Mouse (Mus musculus) gastrocnemius, postnatal 14 days (tissue): ENCODE data around the gene Surf1. TPM values are rescaled to one million over a fixed set of nuclear protein-coding genes. Genes with fewer than 3 reads are reported as not detected.
"Not testable (repeated sequence)": the region's sequence is repeated elsewhere in the genome, so short reads cannot be mapped to it uniquely, and the experiment has no call there.

Source experiments
- DNase-seq: peaks from one replicate; pipeline ENCODE4 v3.0.0; 2021; ENCODE audit warnings: mixed read lengths
- intact Hi-C: fragments of 180-260 bp; cut with DNase I; formaldehyde crosslinking; loops from one replicate; pipeline ENCODE4 v1.15.1; 2025; ENCODE audit warnings: low total_unique reads
- total RNA-seq, 2 experiments: library from RNA; stranded (reverse); gene quantifications; 2 replicates each; pipeline ENCODE4 v1.2.3; 2021

The Surf1 gene
- total RNA-seq, 2 experiments from 2014 or later, result 35.0 to 37.8 TPM

- intact Hi-C loops, result no loop called here
- DNase-seq, result no peak
These were observed 10.4 kb downstream of the Surf1 start for GRCm38 (mm10) chr2:26905936-26906335.

- DNase-seq, result no peak
- intact Hi-C loops, result no loop called here
These were observed 13.0 kb downstream of the Surf1 start for GRCm38 (mm10) chr2:26903311-26903710.

- peak; percentile 93 for DNase-seq
- intact Hi-C loops, result no loop called here
These were observed 13.7 kb downstream of the Surf1 start, which contains the start of gene Surf6 for GRCm38 (mm10) chr2:26902467-26903220. TSS of gene Surf6 (minus strand) at chr2:26902879.

- intact Hi-C loops, result no loop called here
- no peak for DNase-seq
These were observed 14.4 kb downstream of the Surf1 start for GRCm38 (mm10) chr2:26901834-26902400.

GRCm38 (mm10) chr2:26900731-26901130 is 15.6 kb downstream of the Surf1 start:
- DNase-seq, result no peak
- intact Hi-C loops, result no loop called here

GRCm38 (mm10) chr2:26895898-26896297 is 20.4 kb downstream of the Surf1 start:
- intact Hi-C loops, result no loop called here
- DNase-seq, result no peak

GRCm38 (mm10) chr2:26886170-26886569 is 30.2 kb downstream of the Surf1 start:
- DNase-seq, intact Hi-C loops: not testable (repeated sequence)

- DNase-seq, intact Hi-C loops: not testable (repeated sequence)
These were observed 30.8 kb downstream of the Surf1 start for GRCm38 (mm10) chr2:26885541-26885940.

GRCm38 (mm10) chr2:26878571-26878970 is 37.8 kb downstream of the Surf1 start:
- no peak for DNase-seq
- intact Hi-C loops, result no loop called here

- no peak for DNase-seq
- intact Hi-C loops, result no loop called here
These were observed 45.7 kb downstream of the Surf1 start for GRCm38 (mm10) chr2:26870666-26871065.

GRCm38 (mm10) chr2:26864879-26865278 is 51.5 kb downstream of the Surf1 start, which contains the start of gene Abo:
TSS of gene Abo (minus strand) at chr2:26864979.
- intact Hi-C loops, result no loop called here
- DNase-seq, result no peak

Other genes starting within 250 kb of the Surf1 start
- not detected for gene Lcn4, start 245.2 kb downstream of the Surf1 start, total RNA-seq
- gene Abo, start 51.6 kb downstream of the Surf1 start, total RNA-seq, result not detected
- gene Surf6, start 13.7 kb downstream of the Surf1 start, total RNA-seq, result 10 to 100 TPM; 11.9 to 13.3 TPM
- gene Med22, start 5.9 kb downstream of the Surf1 start, total RNA-seq, result 10 to 100 TPM; 19.2 to 19.7 TPM
- 100 to 1,000 TPM; 309 to 346 TPM for gene Rpl7a, start 5.8 kb downstream of the Surf1 start, total RNA-seq
- gene Surf2, start 163 bp downstream of the Surf1 start, total RNA-seq, result 10 to 100 TPM; 15.3 to 17.2 TPM
- gene Surf4, start 17.4 kb upstream of the Surf1 start, total RNA-seq, result 10 to 100 TPM; 84.4 to 85.1 TPM
- not detected for gene Stkld1, start 17.5 kb upstream of the Surf1 start, total RNA-seq
- 10 to 100 TPM; 13.3 to 16.2 TPM for gene Rexo4, start 47.9 kb upstream of the Surf1 start, total RNA-seq
- not detected for gene Adamts13, start 56.9 kb upstream of the Surf1 start, total RNA-seq
- 10 to 100 TPM; 21.2 to 21.4 TPM for gene Cacfd1, start 93.4 kb upstream of the Surf1 start, total RNA-seq
- gene Slc2a6, start 111.5 kb upstream of the Surf1 start, total RNA-seq, result under 1 TPM; 0.11 to 0.62 TPM
- gene Mymk, start 155.6 kb upstream of the Surf1 start, total RNA-seq, result 10 to 100 TPM; 30.5 to 36.4 TPM
- gene Adamtsl2, start 162.8 kb upstream of the Surf1 start, total RNA-seq, result 10 to 100 TPM in 1 of 2 experiments, 1 to 10 TPM in 1; 6.3 to 10.5 TPM
- under 1 TPM; 0.07 to 0.08 TPM for gene Fam163b, start 226.0 kb upstream of the Surf1 start, total RNA-seq
- gene Dbh, start 248.7 kb upstream of the Surf1 start, total RNA-seq, result under 1 TPM in 1 of 2 experiments, not detected in 1; 0.12 TPM